Mouse (Mus musculus) activated CD4-positive, CD25-positive, alpha-beta regulatory T cell, adult 9 weeks (primary cell): Measurements from ENCODE around the gene Cilp. TPM values are rescaled to one million over a fixed set of nuclear protein-coding genes. Genes with fewer than 3 reads are reported as not detected.

Experiments used
- polyA plus RNA-seq: library from polyadenylated mRNA; unstranded; fragments of 100-300 nt; shearing (Covaris generic); gene quantifications from one replicate; pipeline ENCODE4 v1.2.1, GENCODE M21; 2017

Cilp gene
- polyA plus RNA-seq = not detected

DNA sequence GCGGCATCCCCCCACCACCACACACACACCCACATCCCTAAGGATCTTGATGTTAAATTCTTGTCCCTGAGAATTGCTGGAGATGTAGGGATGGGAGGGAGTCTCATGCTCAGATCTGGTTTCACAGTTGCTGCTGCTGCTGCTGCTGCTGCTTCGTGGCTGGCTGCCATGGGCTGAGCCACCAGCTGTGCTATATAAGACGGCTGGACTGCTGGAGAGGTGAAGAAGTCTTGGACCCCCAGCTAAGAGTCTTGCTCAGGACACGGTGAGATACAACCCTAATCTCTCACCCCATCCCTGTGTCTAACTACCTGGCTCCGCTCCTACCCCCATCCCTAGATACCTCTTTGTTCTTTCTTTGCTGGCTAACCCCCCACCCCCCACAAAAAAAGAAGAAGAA, at the start of gene Cilp:
Cilp (plus strand) TSS at position 222 of the 400 bp plus-strand sequence.

DNA sequence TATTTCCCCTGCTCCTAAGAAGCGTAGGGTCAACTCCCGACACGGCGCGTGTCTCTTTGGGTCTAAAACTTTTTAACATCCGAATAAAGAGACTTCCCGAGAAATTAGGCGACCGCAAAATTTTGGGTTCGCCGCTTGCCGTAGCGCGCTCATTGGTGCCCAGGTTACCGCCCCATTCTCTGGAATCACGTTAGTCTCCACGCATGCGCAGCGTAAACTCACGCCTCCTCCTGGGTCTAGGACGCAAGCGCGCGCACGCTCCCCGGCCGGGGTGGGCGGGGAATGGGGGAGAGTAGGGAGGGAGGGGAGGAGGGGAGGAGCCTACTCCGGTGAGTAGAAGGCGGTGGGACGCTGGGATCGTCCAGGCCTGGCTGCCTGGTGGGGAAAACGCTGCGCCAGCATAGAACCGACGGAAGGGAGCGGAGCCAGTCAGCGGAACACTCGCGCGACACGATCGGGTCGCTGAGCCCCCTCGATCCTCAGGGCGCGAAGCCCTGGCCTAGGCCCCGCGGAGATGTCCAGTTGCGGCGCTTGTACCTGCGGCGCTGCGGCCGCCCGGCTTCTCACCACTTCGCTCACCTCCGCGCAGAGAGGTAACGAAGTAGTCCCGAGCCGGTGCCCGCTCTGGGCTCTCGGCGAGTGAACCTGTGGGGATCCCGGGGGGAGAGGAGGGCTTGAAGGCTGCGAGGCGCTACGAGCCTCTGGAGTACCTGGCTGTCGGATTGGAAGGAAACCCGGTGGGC, 29.2 kb downstream of the Cilp start, which contains the start of gene Clpx:
Clpx (plus strand) TSS at position 288 of the 743 bp plus-strand sequence.

Other genes with a start within 250 kb of the Cilp start
- gene Hacd3, start 243.5 kb upstream of the Cilp start, polyA plus RNA-seq = 183 TPM
- gene Dpp8, start 232.8 kb upstream of the Cilp start, polyA plus RNA-seq = 47.5 TPM
- gene Igdcc4, start 163.7 kb upstream of the Cilp start, polyA plus RNA-seq = not detected
- gene Igdcc3, start 124.0 kb upstream of the Cilp start, polyA plus RNA-seq = not detected
- gene Parp16, start 69.8 kb upstream of the Cilp start, polyA plus RNA-seq = 7.2 TPM
- 50.9 TPM for gene Clpx, start 29.1 kb downstream of the Cilp start, polyA plus RNA-seq
- 3.6 TPM for gene Pdcd7, start 80.9 kb downstream of the Cilp start, polyA plus RNA-seq
- not detected for gene Ubap1l, start 95.9 kb downstream of the Cilp start, polyA plus RNA-seq
- not detected for gene Kbtbd13, start 126.5 kb downstream of the Cilp start, polyA plus RNA-seq
- not detected for gene Rasl12, start 133.3 kb downstream of the Cilp start, polyA plus RNA-seq
- not detected for gene Slc51b, start 157.8 kb downstream of the Cilp start, polyA plus RNA-seq
- 45.0 TPM for gene Mtfmt, start 170.6 kb downstream of the Cilp start, polyA plus RNA-seq
- 86.3 TPM for gene Spg21, start 195.8 kb downstream of the Cilp start, polyA plus RNA-seq